Mouse (Mus musculus): ENCODE measurements around the gene Tbcel. TPM values are rescaled to one million over a fixed set of nuclear protein-coding genes. Genes with fewer than 3 reads are reported as not detected.

Gene Tbcel
- polyA plus RNA-seq, 1 experiment from 2014 or later, result 10.0 TPM

- H3K27ac ChIP-seq, result no peak overlapping the region
- H3K36me3 ChIP-seq (ENCODE audit: inconsistent target), result no peaks in the 10 kb centered on the region
- H3K79me2 ChIP-seq (ENCODE audit: inconsistent target), result no peaks in the 10 kb centered on the region
- no peak overlapping the region for H3K4me3 ChIP-seq (ENCODE audit: inconsistent target)
- WGBS (ENCODE audit: missing documents), result 90% methylated on average over 3 of the region's 3 CpGs
Measured at GRCm38 (mm10) chr9:42504971-42505510, 2.6 kb downstream of the Tbcel start.

GRCm38 (mm10) chr9:42504559-42504958 is 3.0 kb downstream of the Tbcel start:
- Histone ChIP-seq H3K4me3 (ENCODE audit: inconsistent target) (no peak overlapping the region), H3K79me2 (ENCODE audit: inconsistent target) (no peaks in the 10 kb centered on the region), H3K36me3 (ENCODE audit: inconsistent target) (no peaks in the 10 kb centered on the region), H3K27ac (no peak overlapping the region)
- 71% methylated on average over 10 of the region's 11 CpGs for WGBS (ENCODE audit: missing documents)

- H3K36me3 ChIP-seq (ENCODE audit: inconsistent target), result no peaks in the 10 kb centered on the region
- H3K79me2 ChIP-seq (ENCODE audit: inconsistent target), result no peaks in the 10 kb centered on the region
- no peak overlapping the region for H3K27ac ChIP-seq
- 91% methylated on average over 4 of the region's 4 CpGs for WGBS (ENCODE audit: missing documents)
- H3K4me3 ChIP-seq (ENCODE audit: inconsistent target), result no peak overlapping the region
Measured at GRCm38 (mm10) chr9:42503709-42504108, 3.9 kb downstream of the Tbcel start.

GRCm38 (mm10) chr9:42496296-42496695 is 11.3 kb downstream of the Tbcel start:
- Histone ChIP-seq H3K27ac (no peak overlapping the region), H3K79me2 (ENCODE audit: inconsistent target) (no peaks in the 10 kb centered on the region), H3K4me3 (ENCODE audit: inconsistent target) (no peak overlapping the region), H3K36me3 (ENCODE audit: inconsistent target) (no peaks in the 10 kb centered on the region)
- 66% methylated on average over 2 of the region's 2 CpGs for WGBS (ENCODE audit: missing documents)

- no peak overlapping the region for H3K4me3 ChIP-seq (ENCODE audit: inconsistent target)
- WGBS (ENCODE audit: missing documents), result 93% methylated on average over 9 of the region's 9 CpGs
- H3K27ac ChIP-seq, result no peak overlapping the region
- no peaks in the 10 kb centered on the region for H3K36me3 ChIP-seq (ENCODE audit: inconsistent target)
- no peaks in the 10 kb centered on the region for H3K79me2 ChIP-seq (ENCODE audit: inconsistent target)
Measured at GRCm38 (mm10) chr9:42491780-42492179, 15.8 kb downstream of the Tbcel start.

- no peak overlapping the region for H3K4me3 ChIP-seq (ENCODE audit: inconsistent target)
- 92% methylated on average over 16 of the region's 16 CpGs for WGBS (ENCODE audit: missing documents)
- no peaks in the 10 kb centered on the region for H3K79me2 ChIP-seq (ENCODE audit: inconsistent target)
- no peaks in the 10 kb centered on the region for H3K36me3 ChIP-seq (ENCODE audit: inconsistent target)
- H3K27ac ChIP-seq, result no peak overlapping the region
Measured at GRCm38 (mm10) chr9:42490589-42491382, 16.8 kb downstream of the Tbcel start.

- WGBS (ENCODE audit: missing documents), result 100% methylated on average over 1 of the region's 1 CpGs
- Histone ChIP-seq H3K27ac (no peak overlapping the region), H3K79me2 (ENCODE audit: inconsistent target) (no peaks in the 10 kb centered on the region), H3K4me3 (ENCODE audit: inconsistent target) (no peak overlapping the region), H3K36me3 (ENCODE audit: inconsistent target) (no peaks in the 10 kb centered on the region)
Measured at GRCm38 (mm10) chr9:42488071-42488470, 19.5 kb downstream of the Tbcel start.

GRCm38 (mm10) chr9:42486913-42487312 is 20.7 kb downstream of the Tbcel start:
- H3K4me3 ChIP-seq (ENCODE audit: inconsistent target), result no peak overlapping the region
- no peak overlapping the region for H3K27ac ChIP-seq
- no peaks in the 10 kb centered on the region for H3K36me3 ChIP-seq (ENCODE audit: inconsistent target)
- WGBS (ENCODE audit: missing documents), result 52% methylated on average over 4 of the region's 4 CpGs
- no peaks in the 10 kb centered on the region for H3K79me2 ChIP-seq (ENCODE audit: inconsistent target)

GRCm38 (mm10) chr9:42484667-42485066 is 22.9 kb downstream of the Tbcel start:
- Histone ChIP-seq H3K4me3 (ENCODE audit: inconsistent target) (no peak overlapping the region), H3K27ac (no peak overlapping the region), H3K36me3 (ENCODE audit: inconsistent target) (no peaks in the 10 kb centered on the region), H3K79me2 (ENCODE audit: inconsistent target) (no peaks in the 10 kb centered on the region)
- 100% methylated on average over 1 of the region's 1 CpGs for WGBS (ENCODE audit: missing documents)

- Histone ChIP-seq H3K79me2 (ENCODE audit: inconsistent target) (no peaks in the 10 kb centered on the region), H3K27ac (no peak overlapping the region), H3K4me3 (ENCODE audit: inconsistent target) (no peak overlapping the region), H3K36me3 (ENCODE audit: inconsistent target) (no peaks in the 10 kb centered on the region)
- 80% methylated on average over 1 of the region's 1 CpGs for WGBS (ENCODE audit: missing documents)
Measured at GRCm38 (mm10) chr9:42482944-42483343, 24.7 kb downstream of the Tbcel start.

GRCm38 (mm10) chr9:42476166-42476565 is 31.4 kb downstream of the Tbcel start:
- 76% methylated on average over 4 of the region's 4 CpGs for WGBS (ENCODE audit: missing documents)
- H3K79me2 ChIP-seq (ENCODE audit: inconsistent target), result no peaks in the 10 kb centered on the region
- H3K4me3 ChIP-seq (ENCODE audit: inconsistent target), result no peak overlapping the region
- no peak overlapping the region for H3K27ac ChIP-seq
- H3K36me3 ChIP-seq (ENCODE audit: inconsistent target), result no peaks in the 10 kb centered on the region

GRCm38 (mm10) chr9:42474244-42474643 is 33.4 kb downstream of the Tbcel start:
- Histone ChIP-seq H3K79me2 (ENCODE audit: inconsistent target) (peaks cover 19% of the 10 kb centered on the region), H3K4me3 (ENCODE audit: inconsistent target) (no peak overlapping the region), H3K27ac (no peak overlapping the region), H3K36me3 (ENCODE audit: inconsistent target) (no peaks in the 10 kb centered on the region)
- WGBS (ENCODE audit: missing documents), result 83% methylated on average over 8 of the region's 8 CpGs

GRCm38 (mm10) chr9:42471921-42472747 is 35.5 kb downstream of the Tbcel start:
- 12% methylated on average over 49 of the region's 49 CpGs for WGBS (ENCODE audit: missing documents)
- 0 out of 2 replicates have a peak overlapping the region, but pooled peaks have one; percentile 8 for H3K27ac ChIP-seq
- no peaks in the 10 kb centered on the region for H3K36me3 ChIP-seq (ENCODE audit: inconsistent target)
- peak overlapping the region; percentile 79 for H3K4me3 ChIP-seq (ENCODE audit: inconsistent target)
- H3K79me2 ChIP-seq (ENCODE audit: inconsistent target), result peaks cover 40% of the 10 kb centered on the region

- H3K27ac ChIP-seq, result 0 out of 2 replicates have a peak overlapping the region, but pooled peaks have one; percentile 8
- no peaks in the 10 kb centered on the region for H3K36me3 ChIP-seq (ENCODE audit: inconsistent target)
- H3K79me2 ChIP-seq (ENCODE audit: inconsistent target), result peaks cover 47% of the 10 kb centered on the region
- 40% methylated on average over 4 of the region's 4 CpGs for WGBS (ENCODE audit: missing documents)
- H3K4me3 ChIP-seq (ENCODE audit: inconsistent target), result peak overlapping the region; percentile 79
Measured at GRCm38 (mm10) chr9:42471214-42471613, 36.4 kb downstream of the Tbcel start.

- 88% methylated on average over 13 of the region's 15 CpGs for WGBS (ENCODE audit: missing documents)
- no peak overlapping the region for H3K4me3 ChIP-seq (ENCODE audit: inconsistent target)
- no peak overlapping the region for H3K27ac ChIP-seq
- peaks cover 50% of the 10 kb centered on the region for H3K79me2 ChIP-seq (ENCODE audit: inconsistent target)
- H3K36me3 ChIP-seq (ENCODE audit: inconsistent target), result no peaks in the 10 kb centered on the region
Measured at GRCm38 (mm10) chr9:42469323-42469722, 38.3 kb downstream of the Tbcel start.
